Mouse (Mus musculus) right cerebral cortex, adult 18-20 months (tissue): ENCODE measurements around the gene Med1.
A peak's percentile ranks its signal among the peaks of the same experiment; 100 is the strongest.
"Not testable (repeated sequence)": the region's sequence is repeated elsewhere in the genome, so short reads cannot be mapped to it uniquely, and the experiment has no call there.

Experiments used
- DNase-seq: peaks from one replicate; pipeline ENCODE4 v3.0.0; 2022; ENCODE audit warnings: mixed read lengths

The Med1 gene

DNA sequence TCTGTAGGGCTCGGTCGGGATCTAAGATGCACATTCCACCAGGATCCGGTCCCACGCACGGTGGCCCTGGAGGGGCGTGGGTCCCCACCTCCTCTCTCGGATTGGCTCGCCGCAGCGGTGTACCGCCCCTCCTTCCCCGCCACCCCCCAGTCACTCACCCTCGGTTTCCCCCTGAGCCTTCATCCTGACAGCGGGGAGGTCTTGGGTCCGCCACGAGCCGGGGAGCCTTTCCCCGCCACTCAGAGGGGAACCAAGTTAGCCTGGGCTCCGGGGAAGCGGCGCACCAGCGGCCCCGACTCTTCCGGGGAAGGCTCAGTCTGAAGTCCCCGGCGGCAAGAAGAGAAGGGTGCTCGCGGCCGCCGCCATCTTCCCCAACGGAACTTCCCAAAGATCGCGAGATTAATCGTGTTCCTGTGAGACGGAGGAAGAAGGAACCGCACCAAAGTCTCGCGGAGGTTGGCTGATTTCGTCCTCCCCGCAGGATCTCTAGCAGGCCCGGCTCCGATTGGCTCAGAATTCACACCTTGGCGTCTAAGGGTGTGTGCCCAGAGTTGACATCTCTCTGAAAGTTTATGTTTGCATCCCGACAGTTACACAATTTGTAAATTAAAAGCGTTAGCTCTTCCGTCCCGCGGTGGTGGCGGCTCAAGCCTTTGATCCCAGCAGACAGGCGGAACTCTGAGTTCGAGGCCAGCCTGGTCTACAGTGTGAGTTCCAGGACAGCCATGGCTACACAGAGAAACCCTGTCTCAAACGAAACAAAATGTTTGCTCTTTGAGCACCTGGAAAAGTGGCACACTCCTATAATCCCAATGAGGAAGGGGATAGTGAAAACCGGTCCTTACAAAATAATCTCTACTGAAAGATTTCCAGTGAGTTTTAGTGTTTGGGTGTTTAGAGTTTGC is at the start of gene Med1:
Med1 (minus strand) TSS at position 393 of the 905 bp plus-strand sequence.
- DNase-seq = peak; percentile 94

DNA sequence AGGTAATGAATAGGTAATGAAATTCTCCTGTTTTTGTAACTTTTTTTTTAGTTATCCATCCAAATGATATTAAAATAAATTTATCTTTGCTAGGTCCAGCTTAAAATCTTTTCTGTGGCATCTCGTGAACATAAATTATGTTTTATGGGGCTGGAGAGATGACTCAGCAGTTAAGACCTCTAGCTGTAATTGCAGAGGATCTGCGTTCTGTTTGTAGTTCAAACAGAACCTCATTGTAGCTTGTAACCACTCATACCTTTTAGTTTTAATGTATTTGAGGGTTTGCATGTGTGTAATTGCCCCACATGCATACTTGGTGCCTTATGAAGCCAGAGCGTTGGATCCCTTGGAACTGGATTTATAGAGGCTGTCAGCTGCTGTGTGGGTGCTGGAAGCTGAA is 45.9 kb upstream of the Med1 start:
- DNase-seq = no peak

DNA sequence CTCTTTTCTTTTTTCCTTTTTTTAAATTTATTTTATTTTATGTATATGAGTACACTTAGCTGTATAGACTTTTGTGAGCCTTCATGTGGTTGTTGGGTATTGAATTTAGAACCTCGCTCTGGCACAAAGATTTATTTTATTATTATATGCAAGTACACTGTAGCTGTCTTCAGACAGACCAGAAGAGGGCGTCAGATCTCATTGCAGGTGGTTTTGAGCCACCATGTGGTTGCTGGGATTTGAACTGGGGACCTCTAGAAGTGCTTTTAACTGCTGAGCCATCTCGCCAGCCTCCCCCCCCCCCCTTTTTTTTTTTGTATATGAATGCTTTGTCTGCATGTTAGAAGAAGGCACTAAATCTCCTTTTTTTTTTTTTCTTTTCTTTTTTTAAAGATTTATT is 45.3 kb upstream of the Med1 start:
- DNase-seq = no peak

DNA sequence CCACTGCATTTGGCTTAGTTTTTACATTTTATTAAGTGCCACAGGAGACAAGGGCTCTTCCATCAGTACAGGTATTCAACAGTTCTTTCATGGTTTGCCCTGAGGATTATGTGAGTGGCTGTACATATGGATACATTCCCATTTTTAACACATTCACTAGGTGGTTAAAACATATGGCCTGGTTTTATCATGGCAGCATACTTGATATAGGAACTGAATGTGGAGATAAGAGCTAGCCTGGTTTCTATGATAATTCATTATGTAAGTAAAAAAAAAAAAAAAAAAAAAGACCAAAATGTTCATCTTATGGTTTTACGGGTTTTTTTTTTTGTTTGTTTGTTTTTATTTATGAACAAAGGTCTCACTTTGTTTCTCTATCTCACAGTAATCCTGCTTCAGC is 33.3 kb upstream of the Med1 start:
- no peak for DNase-seq

DNA sequence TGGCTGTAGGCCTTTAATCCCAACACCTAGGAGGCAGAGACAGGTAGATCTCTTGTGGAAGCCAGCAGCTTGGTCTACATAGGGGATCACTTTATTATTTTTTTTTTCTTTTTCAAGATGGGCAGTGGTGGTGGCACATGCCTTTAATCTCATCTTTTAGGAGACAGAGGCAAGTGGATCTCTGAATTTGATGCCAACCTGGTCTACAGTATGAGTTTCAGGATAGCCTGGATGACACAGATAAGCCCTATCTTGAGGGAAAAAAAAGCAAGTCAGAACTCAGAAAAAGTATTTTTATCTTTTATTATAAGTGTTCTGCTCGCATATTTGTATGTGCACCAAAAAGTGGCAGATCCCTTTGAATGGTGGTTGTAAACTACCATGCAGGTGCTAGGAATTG is 20.2 kb upstream of the Med1 start:
- no peak for DNase-seq

DNA sequence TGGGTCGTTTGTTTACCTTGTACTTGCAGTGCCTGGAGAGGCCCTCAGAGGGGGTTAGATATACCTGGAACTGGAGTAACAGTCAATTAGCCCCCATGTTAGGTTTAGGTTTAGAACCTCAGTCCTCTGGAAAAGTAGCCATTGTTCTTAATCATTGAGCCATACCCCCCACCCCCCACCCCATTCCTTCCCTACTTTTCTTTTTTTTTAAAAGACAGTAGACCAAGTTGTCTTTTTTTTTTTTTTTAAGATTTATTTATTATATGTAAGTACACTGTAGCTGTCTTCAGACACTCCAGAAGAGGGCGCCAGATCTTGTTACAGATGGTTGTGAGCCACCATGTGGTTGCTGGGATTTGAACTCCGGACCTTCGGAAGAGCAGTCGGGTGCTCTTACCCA is 16.6 kb upstream of the Med1 start:
- DNase-seq = not testable (repeated sequence)

DNA sequence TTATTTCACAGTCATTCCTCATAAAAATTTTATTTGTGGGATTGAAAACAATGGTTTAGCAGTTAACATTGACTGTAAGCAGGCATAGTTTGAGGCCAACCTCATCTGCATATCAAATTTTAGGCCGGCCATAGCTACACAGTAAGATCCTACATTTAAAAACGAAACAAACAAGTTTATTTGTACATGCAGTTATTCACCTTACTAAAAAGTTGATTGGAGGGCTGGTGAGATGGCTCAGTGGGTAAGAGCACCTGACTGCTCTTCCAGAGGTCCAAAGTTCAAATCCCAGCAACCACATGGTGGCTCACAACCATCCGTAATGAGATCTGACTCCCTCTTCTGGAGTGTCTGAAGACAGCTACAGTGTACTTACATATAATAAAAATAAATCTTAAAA is 13.2 kb upstream of the Med1 start:
- DNase-seq = not testable (repeated sequence)

DNA sequence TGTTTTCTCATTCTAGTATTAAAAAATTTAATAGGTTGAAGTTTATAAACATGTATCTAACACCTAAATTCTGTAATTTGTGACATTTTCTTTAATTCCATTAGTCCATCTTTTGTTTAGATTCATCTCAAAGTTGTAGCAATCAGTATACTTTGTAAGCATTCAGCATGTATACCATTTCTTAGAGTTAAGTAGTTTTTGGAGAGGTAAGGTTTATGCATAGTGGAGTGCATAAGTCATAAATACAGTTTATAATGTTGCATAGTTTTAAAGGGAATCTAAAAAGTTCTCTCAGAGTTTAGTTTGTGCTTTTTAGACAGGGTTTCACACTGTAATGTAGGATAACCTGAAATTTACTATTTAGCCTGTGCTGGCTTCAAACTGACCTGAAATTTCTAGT is 12.4 kb upstream of the Med1 start:
- DNase-seq = no peak

DNA sequence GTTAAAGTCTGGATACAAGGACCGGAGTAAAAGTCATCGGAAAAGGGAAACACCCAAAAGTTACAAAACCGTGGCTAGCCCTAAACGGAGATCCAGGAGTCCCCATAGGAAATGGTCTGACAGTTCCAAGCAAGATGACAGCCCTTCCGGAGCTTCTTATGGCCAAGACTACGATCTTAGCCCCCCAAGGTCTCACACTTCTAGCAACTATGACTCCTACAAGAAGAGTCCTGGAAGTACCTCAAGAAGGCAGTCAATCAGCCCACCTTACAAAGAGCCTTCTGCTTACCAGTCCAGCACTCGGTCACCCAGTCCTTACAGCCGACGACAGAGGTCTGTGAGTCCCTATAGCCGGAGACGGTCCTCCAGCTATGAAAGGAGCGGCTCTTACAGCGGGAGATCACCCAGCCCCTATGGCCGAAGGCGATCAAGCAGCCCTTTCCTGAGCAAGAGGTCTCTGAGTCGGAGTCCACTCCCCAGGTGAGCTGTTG is 10.9 kb upstream of the Med1 start:
- DNase-seq = no peak

DNA sequence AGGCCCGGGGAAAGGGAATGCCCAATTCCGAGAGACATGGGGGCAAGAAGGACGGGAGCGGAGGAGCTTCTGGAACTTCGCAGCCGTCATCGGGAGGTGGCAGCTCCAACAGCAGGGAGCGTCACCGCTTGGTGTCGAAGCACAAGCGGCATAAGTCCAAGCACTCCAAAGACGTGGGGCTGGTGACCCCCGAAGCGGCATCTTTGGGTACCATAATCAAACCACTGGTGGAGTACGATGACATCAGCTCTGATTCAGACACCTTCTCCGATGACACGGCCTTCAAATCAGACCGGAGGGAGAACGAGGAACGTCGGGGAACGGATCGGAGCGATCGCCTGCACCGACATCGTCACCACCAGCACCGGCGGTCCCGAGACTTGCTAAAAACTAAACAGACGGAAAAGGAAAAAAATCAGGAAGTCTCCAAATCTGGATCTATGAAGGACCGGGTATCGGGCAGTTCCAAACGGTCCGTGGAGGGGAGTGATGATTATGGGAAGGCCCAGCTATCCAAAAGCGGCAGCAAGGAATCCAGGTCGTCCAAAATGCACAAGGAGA is 10.3 kb upstream of the Med1 start:
- DNase-seq = no peak

DNA sequence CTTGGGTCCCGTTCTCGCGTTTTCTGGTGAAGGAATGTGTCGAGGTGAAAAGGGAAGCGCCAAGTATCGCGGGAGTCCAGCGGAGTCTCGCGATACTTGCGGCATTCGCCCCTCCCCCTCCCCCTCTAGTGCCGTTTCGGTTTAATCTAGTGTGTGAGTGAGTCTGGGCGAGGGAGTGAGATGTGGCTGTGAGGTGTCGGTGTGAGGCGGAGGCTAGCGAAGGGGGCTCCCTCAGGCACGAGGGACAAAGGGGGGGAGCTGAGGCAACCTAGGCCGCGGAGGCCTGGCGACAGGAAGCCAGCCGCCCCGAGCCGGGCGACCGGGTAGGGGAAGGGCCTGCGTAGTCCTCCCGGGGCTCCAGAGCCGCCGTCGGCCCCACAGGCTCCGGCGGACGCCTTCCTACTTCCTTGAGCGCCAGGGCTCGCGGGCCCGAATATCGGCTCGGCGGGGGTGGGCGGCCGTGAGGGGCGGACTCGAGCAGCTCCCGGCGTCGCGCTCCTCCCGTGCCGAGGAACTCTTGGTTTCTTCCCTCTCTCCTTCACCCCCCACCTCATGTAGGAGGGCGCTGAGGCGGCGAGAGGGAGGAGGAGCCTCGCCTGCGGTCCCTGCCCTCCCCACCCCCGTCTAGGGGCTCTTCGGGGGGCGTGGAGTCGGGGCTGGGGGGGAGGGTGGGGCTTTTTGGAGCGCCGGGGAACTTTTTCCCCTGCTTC is 9.7 kb upstream of the Med1 start, which contains the start of gene Cdk12:
Cdk12 (plus strand) TSS at position 419 of the 710 bp plus-strand sequence.
- peak; percentile 95 for DNase-seq

DNA sequence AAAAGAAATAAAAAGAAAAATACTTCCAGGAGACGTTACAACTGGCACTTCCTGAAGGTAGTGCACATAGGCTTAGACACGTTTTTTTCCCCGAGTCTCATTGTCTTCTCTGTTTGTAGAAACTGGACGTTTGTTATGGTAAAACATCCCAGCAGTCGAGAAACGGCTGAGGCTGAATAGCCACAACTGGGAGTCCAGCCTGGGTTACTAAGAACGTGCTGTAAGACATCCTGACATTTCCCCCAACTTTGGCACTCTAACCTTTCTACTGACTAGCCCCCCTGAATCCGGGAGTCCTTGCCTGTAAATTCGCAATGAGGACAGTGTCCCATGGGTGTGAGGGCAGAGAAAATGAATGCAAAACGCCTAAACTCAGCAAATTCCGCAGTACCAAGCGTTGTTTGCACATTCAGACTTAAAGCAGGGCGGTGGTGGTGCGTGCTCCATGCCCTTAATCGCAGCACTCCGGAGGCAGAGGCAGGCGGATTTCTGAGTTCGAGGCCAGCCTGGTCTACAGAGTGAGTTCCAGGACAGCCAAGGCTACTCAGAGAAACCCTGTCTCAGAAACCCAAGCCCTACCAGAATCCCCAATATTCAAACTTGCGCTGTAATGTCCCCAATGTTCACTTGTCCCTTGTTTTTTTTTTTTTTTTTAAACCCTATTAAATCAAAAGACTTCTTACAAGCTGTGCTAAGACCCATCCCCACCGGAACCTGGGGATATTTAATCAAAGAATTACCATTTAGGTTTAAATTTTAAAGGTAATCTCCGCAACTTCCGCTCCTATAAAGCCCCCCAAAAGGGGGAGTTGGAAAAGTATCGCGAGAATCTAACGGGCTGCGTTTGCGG is 8.9 kb upstream of the Med1 start:
- DNase-seq = no peak

DNA sequence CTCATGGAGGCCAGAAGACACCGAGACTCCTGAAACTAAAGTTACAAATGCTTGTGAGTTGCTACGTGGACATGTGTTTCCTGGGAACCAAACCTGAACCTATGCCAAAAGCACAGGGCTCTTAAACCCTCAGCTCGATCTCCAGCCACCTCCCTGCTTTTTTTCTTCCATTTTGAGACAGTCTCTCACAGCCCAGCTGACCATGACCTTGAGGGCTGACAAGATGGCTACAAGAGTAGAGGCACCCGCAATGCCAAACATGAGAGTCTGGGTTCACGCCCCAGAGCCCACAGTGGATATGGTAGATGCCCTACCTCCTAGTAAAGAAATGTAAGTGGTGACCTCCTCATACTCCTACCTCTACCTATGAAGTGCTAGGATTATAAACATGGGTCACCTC is 2.3 kb downstream of the Med1 start:
- no peak for DNase-seq

DNA sequence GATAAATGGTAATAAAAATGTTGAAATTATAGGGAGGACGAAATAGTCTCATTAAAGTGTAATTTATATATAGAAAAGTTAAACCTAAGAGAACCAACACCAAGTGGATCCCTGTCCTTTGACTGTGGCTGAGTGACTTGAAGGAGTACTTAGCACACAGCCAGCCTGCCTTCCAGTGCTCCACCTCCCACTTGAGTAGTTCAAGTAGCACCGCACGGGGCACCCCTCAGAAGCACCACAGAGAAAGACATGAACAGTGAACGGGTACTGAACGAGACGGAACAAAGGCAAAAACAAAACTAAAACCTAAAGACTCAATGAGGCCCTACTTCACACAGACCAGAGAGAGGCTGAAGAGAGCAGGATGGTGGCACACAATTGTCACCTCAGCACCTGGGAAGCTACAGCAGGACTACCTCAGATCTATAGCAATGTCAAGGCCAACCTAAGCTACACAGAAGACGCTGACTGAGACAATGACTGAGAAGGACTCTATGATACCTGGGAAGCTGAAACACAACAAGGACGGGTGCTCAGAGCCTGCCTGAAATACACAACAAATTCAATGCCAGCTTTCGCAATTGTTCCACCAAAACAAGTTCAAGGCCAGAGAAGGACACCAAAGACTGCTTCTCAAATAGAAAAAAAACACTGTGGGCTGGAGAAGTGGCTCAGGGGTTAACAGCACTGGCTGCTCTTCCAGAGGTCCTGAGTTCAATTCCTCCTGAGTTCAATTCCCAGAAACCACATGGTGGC is 5.3 kb downstream of the Med1 start:
- no peak for DNase-seq

DNA sequence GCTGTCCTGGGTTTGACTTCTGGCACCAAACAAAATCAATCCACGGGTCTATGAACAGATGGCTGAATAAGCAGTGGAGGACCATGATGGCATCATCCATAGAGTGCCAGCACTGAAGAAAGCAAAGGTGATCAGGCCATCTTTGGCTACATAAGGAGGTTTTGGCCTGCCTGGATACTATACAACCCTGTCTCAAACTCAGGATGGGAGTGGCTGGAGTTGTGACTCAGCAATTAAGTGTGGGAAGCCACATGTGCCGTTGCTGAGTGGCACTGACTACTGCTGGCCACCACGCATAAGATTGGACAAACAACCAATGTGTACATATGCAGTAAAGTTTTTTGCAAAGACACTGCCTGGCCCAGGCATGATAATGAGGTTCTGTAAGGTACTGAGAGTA is 10.9 kb downstream of the Med1 start:
- DNase-seq = not testable (repeated sequence)

DNA sequence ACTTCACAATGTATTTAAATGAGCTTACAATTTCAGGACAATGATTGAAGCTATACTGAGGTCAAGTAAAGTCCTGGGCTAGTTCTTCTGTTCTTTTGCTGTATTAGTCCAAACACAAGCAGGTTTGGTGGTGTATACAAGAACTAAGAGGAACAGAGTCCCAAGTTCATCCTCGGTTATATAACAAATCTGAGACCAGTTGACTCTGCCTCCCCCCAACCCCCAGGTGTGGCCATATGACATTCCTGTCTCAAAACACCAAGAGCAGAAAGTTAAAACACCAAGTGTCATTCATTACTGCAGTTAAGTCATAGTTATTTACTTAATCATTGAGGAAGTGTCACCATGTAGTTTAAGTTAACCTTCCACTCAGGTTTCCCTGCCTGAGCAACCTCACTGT is 24.7 kb downstream of the Med1 start:
- no peak for DNase-seq

DNA sequence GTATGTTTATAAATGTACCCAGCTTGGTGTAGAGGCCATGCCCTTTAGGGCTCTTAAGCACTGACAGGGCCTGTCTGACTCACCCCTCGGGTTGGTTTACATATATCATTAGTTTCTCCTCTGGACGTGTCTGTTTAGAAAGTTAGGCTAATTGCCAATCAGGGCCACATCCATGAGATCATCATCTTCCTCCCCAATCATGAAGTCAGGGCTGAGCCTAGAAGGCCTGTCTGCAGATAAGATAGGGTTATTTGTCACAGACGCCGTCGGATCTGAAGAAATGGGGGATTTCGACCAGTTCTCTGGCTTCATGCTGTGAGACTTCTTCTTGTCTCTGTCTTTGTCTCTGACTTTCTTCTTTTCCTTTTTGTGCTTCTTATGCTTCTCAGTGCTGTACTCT is 38.0 kb downstream of the Med1 start:
- DNase-seq = no peak

DNA sequence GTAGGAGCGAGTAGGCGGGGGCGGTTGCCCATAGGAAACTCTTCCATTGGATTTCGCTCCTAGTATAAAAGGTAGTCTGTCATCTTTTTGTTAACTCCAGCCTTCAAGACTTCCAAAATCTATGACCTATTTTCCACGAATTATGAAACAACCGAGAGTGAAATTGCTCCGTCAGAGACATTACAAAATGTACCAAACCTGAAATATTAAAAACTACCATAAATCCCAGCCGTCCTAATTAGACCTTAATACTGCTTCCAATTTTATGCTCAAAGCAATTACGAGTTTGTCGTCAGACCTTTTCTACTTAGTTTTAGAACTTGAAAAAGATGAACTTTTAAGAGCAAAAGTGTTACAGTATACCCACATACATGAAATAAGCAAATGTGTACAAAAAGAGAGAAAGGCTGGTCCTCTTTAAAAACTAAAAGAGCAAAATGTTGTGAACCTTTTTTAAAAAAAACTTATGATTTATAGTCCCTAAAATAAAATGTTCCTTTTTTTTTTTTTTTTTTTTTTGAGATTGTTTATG is 42.4 kb downstream of the Med1 start:
- no peak for DNase-seq

DNA sequence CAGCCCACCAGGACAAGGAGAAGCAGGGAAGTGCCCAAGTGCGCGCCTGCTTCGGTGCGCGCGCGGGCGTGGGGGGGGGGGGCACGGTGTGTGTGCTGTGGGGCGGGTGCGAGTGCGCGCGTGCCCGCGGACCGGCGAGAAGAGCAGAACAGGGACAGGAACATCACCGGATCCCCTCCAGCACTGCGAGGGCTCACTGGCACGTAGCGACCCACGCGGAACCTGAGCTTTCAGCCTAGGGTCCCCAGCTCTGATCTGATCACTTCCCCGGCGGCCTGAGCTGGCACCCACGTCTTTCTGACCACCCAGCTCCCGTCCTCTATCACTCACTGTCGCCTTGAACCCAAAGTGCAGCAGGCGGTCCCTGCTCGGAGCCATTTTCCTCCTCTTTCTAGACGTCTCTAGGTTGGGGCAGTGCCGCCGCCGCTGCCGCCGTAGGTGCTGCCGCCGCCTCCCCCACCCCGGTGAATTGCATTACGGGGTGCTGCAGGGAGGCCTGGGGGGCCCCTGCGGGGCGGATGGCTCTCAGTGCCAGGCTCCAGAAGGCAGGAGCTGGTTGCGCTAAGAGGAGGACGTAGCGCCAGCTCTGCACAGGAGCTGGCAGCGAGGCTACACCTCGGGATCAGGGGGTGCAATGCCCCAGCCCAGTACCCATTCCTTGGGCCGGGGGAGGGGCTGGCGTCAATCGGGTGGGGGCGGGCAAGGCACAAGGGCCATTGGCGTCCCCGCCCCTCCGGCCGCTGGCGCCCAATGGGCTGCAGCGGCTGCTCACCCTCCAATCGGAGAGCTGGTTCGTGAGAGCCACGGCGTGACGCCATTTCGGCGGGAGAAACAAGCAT is 43.1 kb downstream of the Med1 start, which contains the start of gene Fbxl20:
Fbxl20 (minus strand) TSS at position 618 of the 839 bp plus-strand sequence.
- DNase-seq = peak; percentile 95

DNA sequence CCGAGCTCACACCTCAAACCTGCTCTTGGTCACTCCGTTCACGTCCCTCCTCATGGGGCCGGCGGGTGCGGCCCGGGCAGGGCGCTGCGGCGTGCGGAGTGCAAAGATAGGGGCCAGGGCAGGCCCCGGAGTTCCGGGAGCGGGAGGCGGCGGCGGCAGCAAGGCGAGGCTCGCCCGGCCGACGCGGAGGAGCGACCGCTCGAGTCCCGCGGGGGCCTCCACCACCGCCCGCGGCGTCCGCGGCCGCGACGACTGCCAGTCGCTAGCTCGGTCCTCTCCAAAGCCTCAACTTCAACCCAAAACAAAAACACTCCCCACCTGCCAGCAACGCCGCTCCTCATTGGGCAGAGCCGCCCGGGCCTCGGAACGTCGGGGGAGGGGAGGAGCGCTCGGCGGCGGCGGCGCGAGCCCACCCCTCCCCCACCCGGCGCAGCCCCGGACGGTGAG is 43.8 kb downstream of the Med1 start:
- DNase-seq = peak; percentile 93
